Mouse (Mus musculus): ENCODE results near the gene Zbtb37. TPM values are rescaled to one million over a fixed set of nuclear protein-coding genes. Genes with fewer than 3 reads are reported as not detected.
"Not testable (repeated sequence)": the region's sequence is repeated elsewhere in the genome, so short reads cannot be mapped to it uniquely, and the experiment has no call there.

The Zbtb37 gene
- polyA plus RNA-seq, 1 experiment from 2014 or later = 9.3 TPM

DNA sequence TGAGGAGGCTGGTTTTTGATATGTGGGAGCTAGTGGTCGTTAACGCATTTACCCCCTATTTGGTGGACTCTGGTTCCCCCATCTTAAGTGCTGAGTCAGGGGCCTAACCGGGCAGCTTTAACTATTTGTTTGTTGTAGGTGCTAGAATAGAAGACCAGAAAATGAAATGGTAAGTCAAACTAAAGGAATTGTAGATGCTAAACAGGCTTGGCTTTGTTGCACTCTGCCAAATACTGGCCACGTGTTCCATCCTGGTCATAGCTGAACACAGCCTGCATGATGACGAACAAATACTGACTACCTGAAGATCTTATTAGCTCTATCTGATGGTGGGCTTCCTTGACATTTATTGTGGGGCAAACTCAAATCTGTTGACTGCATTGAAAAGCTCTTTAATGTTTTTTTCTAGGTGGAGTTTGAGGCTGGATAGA, 1.8 kb upstream of the Zbtb37 start:
- ATAC-seq (ENCODE audit: insufficient number of reproducible peaks, low FRiP score, low TSS enrichment, low read depth) (no peak), DNase-seq (ENCODE audit: low spot score) (peak; percentile 50)
- H3K27me3 ChIP-seq (ENCODE audit: control insufficient read depth, insufficient read depth, low read length) = no peaks in the 10 kb centered on the region
- no peaks in the 10 kb centered on the region for H3K9me3 ChIP-seq (ENCODE audit: control insufficient read depth, low read length)
- peaks cover 6% of the 10 kb centered on the region; the same call in 1 of the 2 replicates for H3K36me3 ChIP-seq (ENCODE audit: control insufficient read depth, insufficient read depth, low read length)
- under 1% methylated on average over 5 of the region's 5 CpGs for WGBS
- peak overlapping the region; percentile 83 for H3K4me3 ChIP-seq (ENCODE audit: low read depth, low read length)
- no peaks in the 10 kb centered on the region; the same call in 1 of the 2 replicates for H3K4me1 ChIP-seq (ENCODE audit: control insufficient read depth, insufficient read depth, low read length)
- H3K27ac ChIP-seq (replicated peaks; ENCODE audit: low read depth, low read length) = peak overlapping the region; percentile 74
- H3K9ac ChIP-seq (ENCODE audit: low read length) = peak overlapping the region; percentile 94
- peak overlapping the region; percentile 78 for H3K4me2 ChIP-seq (ENCODE audit: low read depth, severe bottlenecking)

DNA sequence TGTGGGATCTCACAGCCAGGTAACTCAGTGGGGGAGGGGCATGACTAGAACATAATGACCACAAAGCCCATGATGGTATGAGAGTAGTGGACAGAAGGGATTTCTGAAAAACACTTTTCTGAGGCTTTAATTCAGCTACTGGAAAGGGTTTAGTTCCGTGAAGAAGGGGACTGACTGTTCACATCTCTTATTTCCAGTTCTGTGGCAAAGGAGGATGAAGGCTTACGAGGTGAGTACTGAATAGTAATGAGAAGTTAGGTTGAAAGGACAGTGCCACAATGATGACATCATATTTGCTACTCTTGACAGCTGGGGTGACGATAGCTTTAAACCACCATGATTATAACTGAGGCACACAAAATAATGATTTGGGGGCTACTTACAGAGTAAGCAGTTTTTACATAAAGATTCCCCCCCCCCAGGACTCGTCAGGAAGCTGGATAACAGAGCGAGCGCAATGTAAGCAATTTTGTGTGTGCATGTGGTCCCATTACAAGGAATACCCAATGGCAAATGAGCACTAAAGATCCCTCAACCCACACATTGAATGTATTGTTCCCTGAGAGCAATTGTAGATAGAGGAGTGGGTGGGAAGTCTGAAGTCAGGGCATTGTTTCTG, 1.2 kb upstream of the Zbtb37 start:
- H3K9me3 ChIP-seq (ENCODE audit: control insufficient read depth, low read length) = no peaks in the 10 kb centered on the region
- ATAC-seq (ENCODE audit: insufficient number of reproducible peaks, low FRiP score, low TSS enrichment, low read depth) (no peak), DNase-seq (ENCODE audit: low spot score) (peak; percentile 48)
- H3K4me2 ChIP-seq (ENCODE audit: low read depth, severe bottlenecking) = peak overlapping the region; percentile 78
- peak overlapping the region; percentile 74 for H3K27ac ChIP-seq (replicated peaks; ENCODE audit: low read depth, low read length)
- H3K27me3 ChIP-seq (ENCODE audit: control insufficient read depth, insufficient read depth, low read length) = no peaks in the 10 kb centered on the region
- 0% methylated on average over 6 of the region's 6 CpGs for WGBS
- H3K4me1 ChIP-seq (ENCODE audit: control insufficient read depth, insufficient read depth, low read length) = no peaks in the 10 kb centered on the region; the same call in 1 of the 2 replicates
- H3K36me3 ChIP-seq (ENCODE audit: control insufficient read depth, insufficient read depth, low read length) = peaks cover 6% of the 10 kb centered on the region; the same call in 1 of the 2 replicates
- H3K4me3 ChIP-seq (ENCODE audit: low read depth, low read length) = peak overlapping the region; percentile 83
- peak overlapping the region; percentile 94 for H3K9ac ChIP-seq (ENCODE audit: low read length)

DNA sequence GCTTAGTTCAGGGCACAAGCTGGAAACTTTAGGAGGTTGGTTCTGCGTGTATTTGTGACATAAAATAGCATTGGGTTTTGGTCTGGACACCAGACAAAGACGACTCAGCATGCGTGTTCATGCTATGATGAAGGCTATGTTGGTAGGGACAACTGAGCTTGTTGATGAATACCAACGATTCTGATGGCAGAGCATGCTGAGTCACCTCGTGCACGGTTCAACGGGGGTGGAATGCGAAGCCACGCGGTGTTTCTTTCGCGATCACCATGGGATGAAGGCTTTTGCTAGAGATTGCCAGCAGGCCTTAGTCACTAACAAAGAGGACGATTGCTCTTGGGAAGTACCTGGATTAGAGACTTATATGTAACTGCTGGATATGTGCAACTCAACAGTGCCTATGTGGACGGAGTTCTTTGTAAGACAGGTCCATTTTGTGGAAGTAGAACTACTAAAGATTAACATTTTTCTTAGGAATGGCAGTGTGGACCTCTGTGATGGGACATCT, 684 bp upstream of the Zbtb37 start:
- ATAC-seq (ENCODE audit: insufficient number of reproducible peaks, low FRiP score, low TSS enrichment, low read depth) = peak; percentile 22; the same call in 1 of the 2 replicates
- no peak for DNase-seq (ENCODE audit: low spot score)

DNA sequence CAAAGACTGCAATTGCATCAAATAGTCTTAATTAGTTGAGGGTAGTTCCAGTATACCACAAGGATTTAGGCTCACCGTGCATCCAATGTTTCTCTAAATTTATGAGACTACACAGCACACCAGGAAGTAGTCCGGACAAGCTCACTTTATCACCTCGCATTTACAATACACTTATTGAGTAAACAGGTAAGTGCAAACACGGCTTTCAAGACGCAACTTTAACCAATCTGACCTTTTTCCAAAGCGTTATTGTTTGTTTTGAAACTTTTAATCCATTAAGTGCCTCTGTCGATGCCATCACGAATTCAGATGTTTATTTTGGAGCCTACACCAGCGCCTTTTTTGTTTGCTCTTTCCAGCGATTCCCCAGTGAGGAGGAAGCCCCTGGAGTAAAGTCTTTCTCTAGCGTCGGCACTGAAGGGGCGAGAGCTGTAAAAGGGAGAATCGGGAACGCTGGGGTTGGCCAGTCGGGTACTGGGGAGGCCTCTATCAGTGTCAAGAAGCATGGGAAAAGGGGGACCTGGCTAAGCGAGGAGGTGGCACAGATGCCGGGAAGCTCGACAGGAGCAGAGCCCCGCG, 704 bp downstream of the Zbtb37 start:
- 2% methylated on average over 19 of the region's 21 CpGs for WGBS
- H3K4me2 ChIP-seq (ENCODE audit: low read depth, severe bottlenecking) = peak overlapping the region; percentile 78
- H3K36me3 ChIP-seq (ENCODE audit: control insufficient read depth, insufficient read depth, low read length) = peaks cover 8% of the 10 kb centered on the region; the same call in 1 of the 2 replicates
- H3K27me3 ChIP-seq (ENCODE audit: control insufficient read depth, insufficient read depth, low read length) = no peaks in the 10 kb centered on the region
- H3K27ac ChIP-seq (replicated peaks; ENCODE audit: low read depth, low read length) = peak overlapping the region; percentile 68
- H3K9me3 ChIP-seq (ENCODE audit: control insufficient read depth, low read length) = no peaks in the 10 kb centered on the region
- H3K4me1 ChIP-seq (ENCODE audit: control insufficient read depth, insufficient read depth, low read length) = no peaks in the 10 kb centered on the region; the same call in 1 of the 2 replicates
- DNase-seq (ENCODE audit: low spot score) (no peak), ATAC-seq (ENCODE audit: insufficient number of reproducible peaks, low FRiP score, low TSS enrichment, low read depth) (no peak)
- peak overlapping the region; percentile 68 for H3K9ac ChIP-seq (ENCODE audit: low read length)
- H3K4me3 ChIP-seq (ENCODE audit: low read depth, low read length) = peak overlapping the region; percentile 83

More for the DNA sequence above, 684 bp upstream of the Zbtb37 start:
- peaks cover 6% of the 10 kb centered on the region; the same call in 1 of the 2 replicates for H3K36me3 ChIP-seq (ENCODE audit: control insufficient read depth, insufficient read depth, low read length)
- H3K27ac ChIP-seq (replicated peaks; ENCODE audit: low read depth, low read length) = peak overlapping the region; percentile 74
- no peaks in the 10 kb centered on the region for H3K27me3 ChIP-seq (ENCODE audit: control insufficient read depth, insufficient read depth, low read length)
- under 1% methylated on average over 14 of the region's 14 CpGs for WGBS
- H3K4me3 ChIP-seq (ENCODE audit: low read depth, low read length) = peak overlapping the region; percentile 83
- peak overlapping the region; percentile 94 for H3K9ac ChIP-seq (ENCODE audit: low read length)
- H3K9me3 ChIP-seq (ENCODE audit: control insufficient read depth, low read length) = no peaks in the 10 kb centered on the region
- H3K4me1 ChIP-seq (ENCODE audit: control insufficient read depth, insufficient read depth, low read length) = no peaks in the 10 kb centered on the region; the same call in 1 of the 2 replicates
- peak overlapping the region; percentile 78 for H3K4me2 ChIP-seq (ENCODE audit: low read depth, severe bottlenecking)

DNA sequence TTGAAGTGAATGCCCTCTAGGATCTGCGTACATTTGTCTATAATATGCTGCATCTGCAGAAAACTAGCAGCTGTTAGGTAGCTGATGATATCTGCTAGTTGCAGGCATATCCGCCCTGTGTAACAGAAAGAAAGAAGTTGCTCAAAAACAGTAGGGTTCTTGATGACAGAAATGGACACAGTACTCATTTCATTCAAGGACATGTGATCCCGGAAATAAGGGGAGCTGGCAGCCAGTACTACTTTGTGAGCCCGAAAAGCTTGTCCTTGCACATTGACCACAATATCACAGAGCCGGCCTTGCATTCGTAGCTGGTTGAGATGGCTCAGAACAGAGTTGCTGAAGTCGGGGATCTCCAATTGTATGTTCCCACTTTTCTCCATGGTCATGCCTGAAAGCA, 2.3 kb downstream of the Zbtb37 start:
- no peak for ATAC-seq (ENCODE audit: insufficient number of reproducible peaks, low FRiP score, low TSS enrichment, low read depth)
- Histone ChIP-seq H3K9me3 (ENCODE audit: control insufficient read depth, low read length) (no peaks in the 10 kb centered on the region), H3K4me3 (ENCODE audit: low read depth, low read length) (no peak overlapping the region), H3K27ac (replicated peaks; ENCODE audit: low read depth, low read length) (no peak overlapping the region), H3K4me2 (ENCODE audit: low read depth, severe bottlenecking) (no peak overlapping the region), H3K9ac (ENCODE audit: low read length) (no peak overlapping the region), H3K27me3 (ENCODE audit: control insufficient read depth, insufficient read depth, low read length) (no peaks in the 10 kb centered on the region), H3K36me3 (ENCODE audit: control insufficient read depth, insufficient read depth, low read length) (peaks cover 8% of the 10 kb centered on the region; the same call in 1 of the 2 replicates), H3K4me1 (ENCODE audit: control insufficient read depth, insufficient read depth, low read length) (no peaks in the 10 kb centered on the region; the same call in 1 of the 2 replicates)
- no peak for DNase-seq (ENCODE audit: low spot score)
- 94% methylated on average over 7 of the region's 7 CpGs for WGBS

DNA sequence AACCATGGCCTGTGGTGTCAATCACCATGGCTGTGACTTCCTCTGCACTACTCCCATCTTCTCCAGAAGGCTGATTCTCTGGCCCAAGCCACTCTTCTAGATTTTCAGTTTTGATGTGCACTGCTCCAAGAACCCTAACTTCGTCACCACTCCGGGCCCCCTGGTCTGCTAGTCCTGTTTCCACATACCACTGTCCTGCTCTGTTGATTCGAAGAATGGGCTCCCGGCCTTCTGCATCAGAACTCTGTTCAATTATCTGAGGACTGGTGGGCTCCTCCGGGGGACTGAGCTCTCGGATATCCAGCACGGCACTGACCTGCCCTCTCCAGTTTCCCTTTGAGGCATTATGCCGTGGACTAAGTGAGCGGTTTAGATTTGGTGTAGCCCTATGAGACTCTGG, 2.8 kb downstream of the Zbtb37 start:
- Histone ChIP-seq H3K27ac (replicated peaks; ENCODE audit: low read depth, low read length) (no peak overlapping the region), H3K4me3 (ENCODE audit: low read depth, low read length) (no peak overlapping the region), H3K4me2 (ENCODE audit: low read depth, severe bottlenecking) (no peak overlapping the region), H3K9ac (ENCODE audit: low read length) (no peak overlapping the region), H3K27me3 (ENCODE audit: control insufficient read depth, insufficient read depth, low read length) (no peaks in the 10 kb centered on the region), H3K36me3 (ENCODE audit: control insufficient read depth, insufficient read depth, low read length) (peaks cover 8% of the 10 kb centered on the region; the same call in 1 of the 2 replicates), H3K9me3 (ENCODE audit: control insufficient read depth, low read length) (no peaks in the 10 kb centered on the region), H3K4me1 (ENCODE audit: control insufficient read depth, insufficient read depth, low read length) (no peaks in the 10 kb centered on the region; the same call in 1 of the 2 replicates)
- WGBS = 95% methylated on average over 9 of the region's 9 CpGs
- no peak for DNase-seq (ENCODE audit: low spot score)
- no peak for ATAC-seq (ENCODE audit: insufficient number of reproducible peaks, low FRiP score, low TSS enrichment, low read depth)

DNA sequence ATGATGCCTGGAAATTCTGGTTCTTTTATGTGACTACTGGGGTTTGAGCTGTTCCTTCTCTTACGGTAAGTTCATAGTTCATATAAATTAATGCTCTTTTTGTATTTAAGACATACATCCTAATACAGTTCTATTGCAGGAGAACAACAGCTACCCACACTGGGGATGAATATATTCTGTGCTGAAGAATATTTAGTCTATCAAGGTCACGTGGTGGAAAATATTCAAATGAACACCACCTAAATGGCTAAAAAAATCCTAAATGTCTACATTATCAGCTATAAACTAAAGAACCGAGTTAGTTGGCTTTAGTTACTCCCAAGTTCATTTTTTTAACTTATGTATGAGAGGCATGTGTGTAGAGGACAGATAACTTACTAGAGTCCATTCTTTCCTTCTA, 4.6 kb downstream of the Zbtb37 start:
- H3K9ac ChIP-seq (ENCODE audit: low read length) = no peak overlapping the region
- no peaks in the 10 kb centered on the region for H3K27me3 ChIP-seq (ENCODE audit: control insufficient read depth, insufficient read depth, low read length)
- no peaks in the 10 kb centered on the region; the same call in 1 of the 2 replicates for H3K4me1 ChIP-seq (ENCODE audit: control insufficient read depth, insufficient read depth, low read length)
- no peak overlapping the region for H3K4me3 ChIP-seq (ENCODE audit: low read depth, low read length)
- no peak for ATAC-seq (ENCODE audit: insufficient number of reproducible peaks, low FRiP score, low TSS enrichment, low read depth)
- H3K36me3 ChIP-seq (ENCODE audit: control insufficient read depth, insufficient read depth, low read length) = peaks cover 2% of the 10 kb centered on the region; the same call in 1 of the 2 replicates
- DNase-seq (ENCODE audit: low spot score) = no peak
- no peak overlapping the region for H3K27ac ChIP-seq (replicated peaks; ENCODE audit: low read depth, low read length)
- 95% methylated on average over 3 of the region's 3 CpGs for WGBS
- no peaks in the 10 kb centered on the region for H3K9me3 ChIP-seq (ENCODE audit: control insufficient read depth, low read length)
- H3K4me2 ChIP-seq (ENCODE audit: low read depth, severe bottlenecking) = no peak overlapping the region

DNA sequence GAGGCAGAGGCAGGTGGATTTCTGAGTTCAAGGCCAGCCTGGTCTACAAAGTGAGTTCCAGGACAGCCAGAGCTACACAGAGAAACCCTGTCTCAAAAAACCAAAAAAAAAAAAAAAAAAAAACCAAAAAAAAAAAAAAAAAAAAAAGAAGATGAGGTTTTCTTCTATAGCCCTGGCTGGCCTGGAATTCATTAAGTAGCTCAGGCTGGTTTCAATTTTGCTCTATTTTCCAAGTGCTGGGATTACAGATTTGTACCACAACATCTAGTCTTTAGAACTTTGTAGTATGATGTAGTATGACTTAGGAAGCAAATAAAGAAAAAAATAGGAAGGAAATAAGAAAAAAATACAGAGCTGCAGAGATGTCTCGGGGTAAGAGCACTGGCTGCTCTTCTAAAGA, 6.2 kb downstream of the Zbtb37 start:
- H3K9ac ChIP-seq (ENCODE audit: low read length); H3K36me3 ChIP-seq (ENCODE audit: control insufficient read depth, insufficient read depth, low read length); H3K27ac ChIP-seq (replicated peaks; ENCODE audit: low read depth, low read length); ATAC-seq (ENCODE audit: insufficient number of reproducible peaks, low FRiP score, low TSS enrichment, low read depth); H3K4me1 ChIP-seq (ENCODE audit: control insufficient read depth, insufficient read depth, low read length); H3K27me3 ChIP-seq (ENCODE audit: control insufficient read depth, insufficient read depth, low read length); H3K4me3 ChIP-seq (ENCODE audit: low read depth, low read length); DNase-seq (ENCODE audit: low spot score); H3K9me3 ChIP-seq (ENCODE audit: control insufficient read depth, low read length); H3K4me2 ChIP-seq (ENCODE audit: low read depth, severe bottlenecking): not testable (repeated sequence)
- WGBS = 68% methylated on average over 1 of the region's 1 CpGs
